Mouse (Mus musculus) midbrain, embryonic 13.5 days (tissue): ENCODE measurements around the gene Wasf2. TPM values are rescaled to one million over a fixed set of nuclear protein-coding genes. Genes with fewer than 3 reads are reported as not detected.

Experiments
- ATAC-seq: fragments of 200-750 bp; cut with Nextera tagmentation; 2 replicates; pipeline ENCODE4 v1.8.0; 2017; ENCODE audit warnings: mild to moderate bottlenecking, moderate TSS enrichment, moderate library complexity
- H3K27ac ChIP-seq: fragments of 300-500 bp; sonication (generic); 2 replicates; pipeline ENCODE4 v1.5.1; 2015; ENCODE audit warnings: inconsistent platforms, mild to moderate bottlenecking, moderate library complexity
- H3K27me3 ChIP-seq: fragments of 300-500 bp; sonication (generic); 2 replicates; pipeline ENCODE4 v1.6.1; 2015; ENCODE audit warnings: mild to moderate bottlenecking, inconsistent platforms
- H3K36me3 ChIP-seq: fragments of 300-500 bp; sonication (generic); 2 replicates; pipeline ENCODE4 v1.6.1; 2015; ENCODE audit warnings: mild to moderate bottlenecking, inconsistent platforms
- H3K4me1 ChIP-seq: fragments of 300-500 bp; sonication (generic); replicated peaks from 2 replicates; pipeline ENCODE4 v1.6.1; 2015; ENCODE audit warnings: inconsistent platforms
- H3K4me2 ChIP-seq: fragments of 300-500 bp; sonication (generic); replicated peaks from 2 replicates; pipeline ENCODE4 v1.6.1; 2015; ENCODE audit warnings: moderate library complexity, mild to moderate bottlenecking, inconsistent platforms
- H3K4me3 ChIP-seq: fragments of 300-500 bp; sonication (generic); replicated peaks from 2 replicates; pipeline ENCODE4 v1.5.1; 2015; ENCODE audit warnings: mild to moderate bottlenecking, inconsistent platforms
- H3K9ac ChIP-seq: fragments of 300-500 bp; sonication (generic); replicated peaks from 2 replicates; pipeline ENCODE4 v1.6.1; 2015; ENCODE audit warnings: mild to moderate bottlenecking, inconsistent platforms
- H3K9me3 ChIP-seq: fragments of 300-500 bp; sonication (generic); 2 replicates; pipeline ENCODE4 v1.6.1; 2016; ENCODE audit warnings: mild to moderate bottlenecking, inconsistent platforms
- WGBS: fragments of 180-500 bp; shearing (Covaris S2); methylation state at CpG from one replicate; pipeline ENCODE4 v1.1.7; 2015; 5-methylcytosine and 5-hydroxymethylcytosine counted together
- polyA plus RNA-seq: library from polyadenylated mRNA; unstranded; fragments of >200 nt; fragmentation: Nextera tagmentation; extraction: Ambion mirVana; gene quantifications from 2 replicates; pipeline ENCODE4 v1.2.1, GENCODE M21; 2015

Gene Wasf2
- polyA plus RNA-seq, 1 experiment from 2014 or later, result 28.8 TPM

GRCm38 (mm10) chr4:133117556-133118411 lies 12.5 kb upstream of the Wasf2 start:
- Histone ChIP-seq H3K36me3 (no peaks in the 10 kb centered on the region), H3K27me3 (no peaks in the 10 kb centered on the region), H3K9ac (peak overlapping the region; percentile 53), H3K4me3 (no peak overlapping the region), H3K4me1 (peaks cover 25% of the 10 kb centered on the region), H3K9me3 (no peaks in the 10 kb centered on the region), H3K4me2 (0 out of 2 replicates have a peak overlapping the region, but pooled peaks have one; percentile 20), H3K27ac (peak overlapping the region; percentile 63)
- WGBS, result 25% methylated on average over 17 of the region's 18 CpGs
- 0 out of 2 replicates have a peak, but pooled peaks have one; percentile 22 for ATAC-seq

- no peak overlapping the region for H3K4me2 ChIP-seq
- H3K4me1 ChIP-seq, result peaks cover 25% of the 10 kb centered on the region
- no peak overlapping the region for H3K9ac ChIP-seq
- no peak overlapping the region for H3K4me3 ChIP-seq
- H3K27ac ChIP-seq, result no peak overlapping the region
- no peaks in the 10 kb centered on the region for H3K36me3 ChIP-seq
- no peaks in the 10 kb centered on the region for H3K9me3 ChIP-seq
- H3K27me3 ChIP-seq, result no peaks in the 10 kb centered on the region
- ATAC-seq, result no peak
- WGBS, result 82% methylated on average over 6 of the region's 6 CpGs
Measured at GRCm38 (mm10) chr4:133118775-133119375, 11.4 kb upstream of the Wasf2 start.

- H3K9me3 ChIP-seq, result no peaks in the 10 kb centered on the region
- H3K27me3 ChIP-seq, result no peaks in the 10 kb centered on the region
- ATAC-seq, result no peak
- H3K36me3 ChIP-seq, result no peaks in the 10 kb centered on the region
- H3K4me3 ChIP-seq, result no peak overlapping the region
- H3K9ac ChIP-seq, result no peak overlapping the region
- H3K4me1 ChIP-seq, result peaks cover 25% of the 10 kb centered on the region
- H3K27ac ChIP-seq, result no peak overlapping the region
- no peak overlapping the region for H3K4me2 ChIP-seq
- 88% methylated on average over 6 of the region's 6 CpGs for WGBS
Measured at GRCm38 (mm10) chr4:133119579-133119978, 10.7 kb upstream of the Wasf2 start.

GRCm38 (mm10) chr4:133120833-133121321 lies 9.4 kb upstream of the Wasf2 start:
- Histone ChIP-seq H3K4me1 (peaks cover 22% of the 10 kb centered on the region), H3K9ac (0 out of 2 replicates have a peak overlapping the region, but pooled peaks have one; percentile 28), H3K27me3 (no peaks in the 10 kb centered on the region), H3K27ac (peak overlapping the region; percentile 47), H3K4me3 (no peak overlapping the region), H3K4me2 (0 out of 2 replicates have a peak overlapping the region, but pooled peaks have one; percentile 6), H3K9me3 (no peaks in the 10 kb centered on the region), H3K36me3 (no peaks in the 10 kb centered on the region)
- ATAC-seq, result no peak
- WGBS, result 7% methylated on average over 9 of the region's 11 CpGs

- ATAC-seq, result no peak
- 67% methylated on average over 1 of the region's 1 CpGs for WGBS
- Histone ChIP-seq H3K9ac (no peak overlapping the region), H3K4me1 (peaks cover 18% of the 10 kb centered on the region), H3K27me3 (no peaks in the 10 kb centered on the region), H3K36me3 (no peaks in the 10 kb centered on the region), H3K27ac (no peak overlapping the region), H3K4me2 (no peak overlapping the region), H3K9me3 (no peaks in the 10 kb centered on the region), H3K4me3 (no peak overlapping the region)
Measured at GRCm38 (mm10) chr4:133121416-133121815, 8.9 kb upstream of the Wasf2 start.

GRCm38 (mm10) chr4:133121974-133122637 lies 8.2 kb upstream of the Wasf2 start:
- no peaks in the 10 kb centered on the region for H3K36me3 ChIP-seq
- no peak overlapping the region for H3K27ac ChIP-seq
- peaks cover 17% of the 10 kb centered on the region for H3K4me1 ChIP-seq
- ATAC-seq, result no peak
- H3K4me3 ChIP-seq, result no peak overlapping the region
- H3K4me2 ChIP-seq, result no peak overlapping the region
- H3K9ac ChIP-seq, result no peak overlapping the region
- H3K27me3 ChIP-seq, result no peaks in the 10 kb centered on the region
- 54% methylated on average over 5 of the region's 5 CpGs for WGBS
- no peaks in the 10 kb centered on the region for H3K9me3 ChIP-seq

- Histone ChIP-seq H3K4me1 (peaks cover 21% of the 10 kb centered on the region), H3K36me3 (no peaks in the 10 kb centered on the region)
Measured at GRCm38 (mm10) chr4:133127079-133127478, 3.2 kb upstream of the Wasf2 start.

GRCm38 (mm10) chr4:133127894-133128293 lies 2.4 kb upstream of the Wasf2 start:
- Histone ChIP-seq H3K4me3 (no peak overlapping the region), H3K9ac (no peak overlapping the region), H3K27me3 (no peaks in the 10 kb centered on the region), H3K27ac (no peak overlapping the region), H3K36me3 (no peaks in the 10 kb centered on the region), H3K4me2 (no peak overlapping the region), H3K4me1 (peaks cover 28% of the 10 kb centered on the region), H3K9me3 (no peaks in the 10 kb centered on the region)
- 63% methylated on average over 4 of the region's 4 CpGs for WGBS
- no peak for ATAC-seq

More at GRCm38 (mm10) chr4:133127079-133127478, 3.2 kb upstream of the Wasf2 start:
- H3K9ac ChIP-seq, result no peak overlapping the region
- H3K4me2 ChIP-seq, result no peak overlapping the region
- no peak for ATAC-seq
- H3K27me3 ChIP-seq, result no peaks in the 10 kb centered on the region
- no peak overlapping the region for H3K4me3 ChIP-seq
- 86% methylated on average over 3 of the region's 3 CpGs for WGBS
- no peak overlapping the region for H3K27ac ChIP-seq
- H3K9me3 ChIP-seq, result no peaks in the 10 kb centered on the region

- Histone ChIP-seq H3K27ac (0 out of 2 replicates have a peak overlapping the region, but pooled peaks have one; percentile 25), H3K36me3 (no peaks in the 10 kb centered on the region), H3K27me3 (no peaks in the 10 kb centered on the region), H3K4me2 (peak overlapping the region; percentile 93), H3K4me3 (peak overlapping the region; percentile 96), H3K4me1 (peaks cover 31% of the 10 kb centered on the region), H3K9ac (peak overlapping the region; percentile 59), H3K9me3 (no peaks in the 10 kb centered on the region)
- ATAC-seq, result peak; percentile 19
- 31% methylated on average over 11 of the region's 11 CpGs for WGBS
Measured at GRCm38 (mm10) chr4:133129391-133129790, 914 bp upstream of the Wasf2 start.

- peak overlapping the region; percentile 93 for H3K4me2 ChIP-seq
- peak; percentile 21 for ATAC-seq
- no peaks in the 10 kb centered on the region for H3K36me3 ChIP-seq
Measured at GRCm38 (mm10) chr4:133130890-133131741, 811 bp downstream of the Wasf2 start.

GRCm38 (mm10) chr4:133132027-133132426 lies 1.7 kb downstream of the Wasf2 start:
- H3K27me3 ChIP-seq, result no peaks in the 10 kb centered on the region
- no peak for ATAC-seq
- no peaks in the 10 kb centered on the region for H3K36me3 ChIP-seq
- H3K27ac ChIP-seq, result no peak overlapping the region
- peak overlapping the region; percentile 93 for H3K4me2 ChIP-seq
- H3K9me3 ChIP-seq, result no peaks in the 10 kb centered on the region
- H3K4me1 ChIP-seq, result peaks cover 31% of the 10 kb centered on the region
- H3K4me3 ChIP-seq, result peak overlapping the region; percentile 96
- 24% methylated on average over 6 of the region's 6 CpGs for WGBS
- peak overlapping the region; percentile 84 for H3K9ac ChIP-seq

More at GRCm38 (mm10) chr4:133130890-133131741, 811 bp downstream of the Wasf2 start:
- H3K9ac ChIP-seq, result peak overlapping the region; percentile 84
- peaks cover 31% of the 10 kb centered on the region for H3K4me1 ChIP-seq
- no peaks in the 10 kb centered on the region for H3K9me3 ChIP-seq
- H3K27me3 ChIP-seq, result no peaks in the 10 kb centered on the region
- H3K4me3 ChIP-seq, result peak overlapping the region; percentile 96
- WGBS, result 6% methylated on average over 17 of the region's 17 CpGs
- H3K27ac ChIP-seq, result peak overlapping the region; percentile 67; the same call in 1 of the 2 replicates
